12 mouse cellular contexts compared by ENCODE assay signal in the genomic region with DNA sequence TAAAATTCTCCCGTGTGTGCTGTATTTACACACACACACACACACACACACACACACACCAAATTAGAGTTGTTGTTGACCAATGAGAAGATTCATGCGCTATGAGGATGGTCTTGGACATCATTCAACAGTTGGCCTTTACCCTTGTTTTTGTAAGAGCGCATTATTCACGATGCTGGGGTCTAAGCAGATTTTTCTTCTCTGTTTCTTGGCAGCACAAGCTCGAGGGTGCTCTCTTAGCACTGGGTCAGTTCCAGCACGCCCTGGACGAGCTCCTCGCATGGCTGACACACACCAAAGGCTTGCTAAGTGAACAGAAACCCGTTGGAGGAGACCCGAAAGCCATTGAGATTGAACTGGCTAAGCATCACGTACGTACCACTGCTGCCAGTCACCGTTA.
DNase-seq lines count a peak whose midpoint lies in the region; ATAC-seq and TF ChIP-seq lines count a peak whose summit lies in the region.
"Had no signal": no experiment of that assay in that cellular context is flagged by ENCODE, and none has a peak within 500 bp of the region (broad histone marks: within the 10 kb centered on the region; RNA-seq: fewer than 3 reads in every experiment).

No protein-coding gene starts in this region.

- H3K4me2 ChIP-seq in heart, embryonic 11.5 days: no peak overlapping the region
- H3K4me2 ChIP-seq in kidney, embryonic 16.5 days (replicated peaks; ENCODE audit: low read depth, low read length): no peak overlapping the region
- H3K4me2 ChIP-seq: midbrain, embryonic 12.5 days had no signal

- no peak for TF ChIP-seq POLR2A in cortical plate, adult 2 months (IDR thresholded peaks at IDR 0.05; ENCODE audit: extremely low read depth, insufficient read depth, low read length)

- TF ChIP-seq CTCF in cortical plate, adult 2 months (IDR thresholded peaks at IDR 0.05; ENCODE audit: extremely low read depth, insufficient read depth, low read length): no peak

- no peak overlapping the region for H3K27ac ChIP-seq in heart, embryonic 11.5 days (ENCODE audit: low read depth, low read length)
- H3K27ac ChIP-seq in cortical plate, adult 2 months (ENCODE audit: insufficient read depth, low read length): peak overlapping the region; percentile 29; the same call in 1 of the 2 replicates
- no peak overlapping the region for H3K27ac ChIP-seq in kidney, embryonic 16.5 days (ENCODE audit: low read length)
- H3K27ac ChIP-seq: midbrain, embryonic 12.5 days had no signal

- no peaks in the 10 kb centered on the region for H3K27me3 ChIP-seq in heart, embryonic 11.5 days (ENCODE audit: control insufficient read depth, insufficient read depth, low read length)
- H3K27me3 ChIP-seq in kidney, embryonic 16.5 days (ENCODE audit: insufficient read depth, low read length): no peaks in the 10 kb centered on the region
- H3K27me3 ChIP-seq: midbrain, embryonic 12.5 days had no signal

- 83% methylated on average over 13 of the region's 13 CpGs for WGBS in heart, embryonic 11.5 days (ENCODE audit: insufficient replicate concordance)
- WGBS in kidney, embryonic 16.5 days: 63% methylated on average over 13 of the region's 13 CpGs

- intact Hi-C loops in left cerebral cortex, postnatal 25 days (cut with DNase I): loop anchor here (5.0 kb wide), 1 partner anchor 46 kb away; no protein-coding TSS in a partner anchor

- no peak overlapping the region for H3K4me3 ChIP-seq in heart, embryonic 11.5 days (ENCODE audit: low read depth, low read length)
- H3K4me3 ChIP-seq in cortical plate, adult 2 months (ENCODE audit: insufficient read depth, low read length): no peak overlapping the region
- no peak overlapping the region for H3K4me3 ChIP-seq in kidney, embryonic 16.5 days (ENCODE audit: low read length)
- H3K4me3 ChIP-seq: midbrain, embryonic 12.5 days had no signal

- peak; percentile 98 for DNase-seq in heart, adult 11 months
- peak; percentile 80 for DNase-seq in lung, postnatal 10 days
- no peak for DNase-seq in left cerebral cortex, postnatal 25 days (ENCODE audit: low spot score in 2 of 2)
- no peak for DNase-seq in T-cell, adult 2 months (ENCODE audit: low spot score)
- DNase-seq: adrenal gland, postnatal 10 days; layer of hippocampus, postnatal 36 days had no signal

- ATAC-seq in heart, embryonic 11.5 days (replicated peaks; ENCODE audit: insufficient number of reproducible peaks, low FRiP score, low TSS enrichment): no peak
- ATAC-seq in kidney, embryonic 16.5 days (ENCODE audit: low FRiP score, low TSS enrichment): peak; percentile 42; the same call in 1 of the 2 replicates
- no peak for ATAC-seq in frontal cortex, adult (ENCODE audit: low TSS enrichment)
- ATAC-seq: inflammation-experienced regulatory T-cells, adult 6 months had no signal

- no peak overlapping the region for H3K9ac ChIP-seq in heart, embryonic 11.5 days (ENCODE audit: low read depth, low read length)
- H3K9ac ChIP-seq in kidney, embryonic 16.5 days (replicated peaks; ENCODE audit: low read length): no peak overlapping the region
- H3K9ac ChIP-seq: midbrain, embryonic 12.5 days had no signal

- H3K36me3 ChIP-seq in heart, embryonic 11.5 days (ENCODE audit: control insufficient read depth, insufficient read depth, low read length): peaks cover 8% of the 10 kb centered on the region
- peaks cover 60% of the 10 kb centered on the region for H3K36me3 ChIP-seq in kidney, embryonic 16.5 days (ENCODE audit: insufficient read depth, low read length)

- no peaks in the 10 kb centered on the region for H3K9me3 ChIP-seq in heart, embryonic 11.5 days (replicated peaks; ENCODE audit: control insufficient read depth, low read length)
- H3K9me3 ChIP-seq in kidney, embryonic 16.5 days (ENCODE audit: low read length): no peaks in the 10 kb centered on the region
- H3K9me3 ChIP-seq: midbrain, embryonic 12.5 days had no signal

- no peaks in the 10 kb centered on the region for H3K4me1 ChIP-seq in heart, embryonic 11.5 days (ENCODE audit: control insufficient read depth, insufficient read depth, low read length)
- H3K4me1 ChIP-seq in cortical plate, adult 2 months (ENCODE audit: control insufficient read depth, insufficient read depth, low read length): peaks cover 2% of the 10 kb centered on the region; the same call in 1 of the 2 replicates
- H3K4me1 ChIP-seq in kidney, embryonic 16.5 days (ENCODE audit: insufficient read depth, low read length): no peaks in the 10 kb centered on the region
- H3K4me1 ChIP-seq: midbrain, embryonic 12.5 days had no signal

Comparison
In these comparisons a context has a peak if more than half of its experiments do, and no peak if none do; other contexts are left out.
1. DNase-seq: peak in heart, adult 11 months (single experiment) and lung, postnatal 10 days (single experiment); none in left cerebral cortex, postnatal 25 days (0 of 2) and T-cell, adult 2 months (single experiment).